Mouse (Mus musculus) embryo, embryonic 10 days (tissue): ENCODE data around the gene Prr22.

Source experiments
- DNase-seq: peaks from one replicate; pipeline ENCODE4 v3.0.0-alpha.2; 2015; ENCODE audit warnings: low spot score

Prr22 gene

GRCm38 (mm10) chr17:56761991-56762410 is 8.0 kb upstream of the Prr22 start:
- DNase-seq, result peak; percentile 95

GRCm38 (mm10) chr17:56762769-56763731 is 7.0 kb upstream of the Prr22 start:
- peak; percentile 78 for DNase-seq

- DNase-seq, result no peak
Measured at GRCm38 (mm10) chr17:56763741-56764250, 6.3 kb upstream of the Prr22 start.

- peak; percentile 88 for DNase-seq
Measured at GRCm38 (mm10) chr17:56764474-56765354, 5.3 kb upstream of the Prr22 start, which contains the start of gene Dus3l. TSS of gene Dus3l (plus strand) at chr17:56764757.

GRCm38 (mm10) chr17:56765431-56765830 is 4.6 kb upstream of the Prr22 start:
- no peak for DNase-seq

- no peak for DNase-seq
Measured at GRCm38 (mm10) chr17:56766631-56767405, 3.2 kb upstream of the Prr22 start.

GRCm38 (mm10) chr17:56767531-56768135 is 2.4 kb upstream of the Prr22 start:
- DNase-seq, result no peak

- no peak for DNase-seq
Measured at GRCm38 (mm10) chr17:56768941-56769340, 1.1 kb upstream of the Prr22 start.

- no peak for DNase-seq
Measured at GRCm38 (mm10) chr17:56777568-56777967, 7.5 kb downstream of the Prr22 start.

GRCm38 (mm10) chr17:56778779-56779362 is 8.8 kb downstream of the Prr22 start:
- peak; percentile 60 for DNase-seq

GRCm38 (mm10) chr17:56780291-56780978 is 10.4 kb downstream of the Prr22 start:
- DNase-seq, result no peak

- DNase-seq, result no peak
Measured at GRCm38 (mm10) chr17:56788886-56789285, 18.8 kb downstream of the Prr22 start.

GRCm38 (mm10) chr17:56789286-56789685 is 19.2 kb downstream of the Prr22 start:
- DNase-seq, result no peak

GRCm38 (mm10) chr17:56792588-56792987 is 22.5 kb downstream of the Prr22 start:
- DNase-seq, result no peak

- no peak for DNase-seq
Measured at GRCm38 (mm10) chr17:56793614-56794319, 23.7 kb downstream of the Prr22 start.

GRCm38 (mm10) chr17:56799276-56799675 is 29.2 kb downstream of the Prr22 start:
- no peak for DNase-seq

GRCm38 (mm10) chr17:56802065-56802464 is 32.0 kb downstream of the Prr22 start:
- no peak for DNase-seq

GRCm38 (mm10) chr17:56804952-56805351 is 34.9 kb downstream of the Prr22 start:
- no peak for DNase-seq

- DNase-seq, result peak; percentile 23
Measured at GRCm38 (mm10) chr17:56805784-56806183, 35.7 kb downstream of the Prr22 start.
